Comparison of ENCODE assay signal across 13 mouse cellular contexts in the genomic region with DNA sequence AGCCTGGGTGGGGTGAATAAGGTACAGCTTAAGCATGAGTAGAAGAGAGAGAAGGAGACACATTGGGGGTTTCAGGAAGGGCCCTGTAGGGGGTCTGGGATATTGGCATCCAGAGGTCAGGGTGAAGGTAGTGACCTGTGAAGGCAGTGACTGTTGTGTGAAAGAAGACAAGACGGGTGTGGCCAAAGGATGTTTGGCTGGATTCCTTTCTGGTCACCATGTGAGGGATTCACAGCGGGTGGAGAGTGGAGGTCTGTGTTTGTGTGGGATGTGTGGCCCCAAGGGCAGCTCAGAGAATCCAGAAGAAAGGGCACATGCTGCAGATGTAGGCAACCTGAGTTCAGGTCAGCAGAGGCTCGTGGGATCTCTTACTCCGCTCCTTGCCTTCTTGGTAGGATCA.
"Had no signal": no experiment of that assay in that cellular context is flagged by ENCODE, and none has a peak within 500 bp of the region (broad histone marks: within the 10 kb centered on the region; RNA-seq: fewer than 3 reads in every experiment).

No protein-coding gene starts in this region.

- H3K27ac ChIP-seq: kidney, postnatal 0 days; limb, embryonic 13.5 days; liver, embryonic 14.5 days; midbrain, embryonic 15.5 days had no signal

- H3K27me3 ChIP-seq: limb, embryonic 13.5 days; midbrain, embryonic 15.5 days had no signal

- ATAC-seq: lung, postnatal 0 days; midbrain, embryonic 15.5 days had no signal

- H3K4me1 ChIP-seq: limb, embryonic 13.5 days; midbrain, embryonic 15.5 days had no signal

- H3K36me3 ChIP-seq: limb, embryonic 13.5 days; midbrain, embryonic 15.5 days had no signal

- H3K4me2 ChIP-seq: limb, embryonic 13.5 days; midbrain, embryonic 11.5 days; midbrain, embryonic 15.5 days had no signal

- H3K9ac ChIP-seq: limb, embryonic 13.5 days; liver, embryonic 14.5 days; midbrain, embryonic 15.5 days had no signal

- H3K4me3 ChIP-seq: limb, embryonic 13.5 days; midbrain, embryonic 15.5 days had no signal

- H3K9me3 ChIP-seq: limb, embryonic 13.5 days; midbrain, embryonic 15.5 days had no signal

- DNase-seq: kidney, adult 9 months; left cerebral cortex, postnatal 4 days; lung, adult 2 months; lung, postnatal 36 days; spleen, adult 18-20 months; thymus, adult 18-20 months; thymus, postnatal 25 days had no signal
